ENCODE assay signal across 10 mouse cellular contexts in the genomic region with DNA sequence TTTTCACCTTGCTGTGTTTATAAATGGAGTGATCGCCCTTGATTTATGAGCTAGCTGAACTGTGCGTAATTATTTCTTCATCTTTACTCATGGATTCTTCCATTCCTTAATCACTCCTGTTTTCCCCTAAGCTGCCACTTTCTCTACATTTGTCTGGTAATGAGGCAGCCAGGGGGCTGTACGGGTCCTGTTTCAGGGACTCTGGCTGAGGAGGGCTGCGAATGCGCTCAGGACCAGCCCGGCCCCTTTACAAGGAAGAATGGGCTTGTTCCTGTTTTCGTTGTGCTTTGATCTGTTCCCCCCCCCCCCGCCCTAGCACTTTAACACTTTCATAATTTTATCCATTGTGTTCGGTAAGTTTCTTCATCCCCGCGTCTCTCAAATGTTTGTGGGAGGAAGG. TPM values are rescaled to one million over a fixed set of nuclear protein-coding genes. Genes with fewer than 3 reads are reported as not detected.
A peak's percentile ranks its signal among the peaks of the same experiment; 100 is the strongest.
DNase-seq lines count a peak whose midpoint lies in the region; ATAC-seq and TF ChIP-seq lines count a peak whose summit lies in the region.
"Had no signal": no experiment of that assay in that cellular context is flagged by ENCODE, and none has a peak within 500 bp of the region (broad histone marks: within the 10 kb centered on the region; RNA-seq: fewer than 3 reads in every experiment).

No protein-coding gene starts in this region.

- H3K9me3 ChIP-seq in kidney, embryonic 16.5 days (ENCODE audit: low read length): no peaks in the 10 kb centered on the region
- no peaks in the 10 kb centered on the region for H3K9me3 ChIP-seq in forebrain, embryonic 10.5 days
- H3K9me3 ChIP-seq in intestine, postnatal 0 days (ENCODE audit: control insufficient read depth): no peaks in the 10 kb centered on the region
- H3K9me3 ChIP-seq in neural tube, embryonic 14.5 days (ENCODE audit: control insufficient read depth, low read length): no peaks in the 10 kb centered on the region
- H3K9me3 ChIP-seq: G1E had no signal

- H3K4me2 ChIP-seq in kidney, embryonic 16.5 days (replicated peaks; ENCODE audit: low read depth, low read length): peak overlapping the region; percentile 59
- peak overlapping the region; percentile 52 for H3K4me2 ChIP-seq in intestine, postnatal 0 days (replicated peaks; ENCODE audit: low read depth)
- H3K4me2 ChIP-seq in neural tube, embryonic 14.5 days (ENCODE audit: low read depth, low read length): peak overlapping the region; percentile 20; the same call in 1 of the 2 replicates

- no peak for DNase-seq in kidney, postnatal 14 days
- DNase-seq in forebrain, embryonic 10.5 days (ENCODE audit: extremely low spot score, low spot score): no peak
- no peak for DNase-seq in cerebellum, adult 8-10 months
- DNase-seq in adrenal gland, postnatal 25 days: no peak
- DNase-seq: cerebellum, adult 9-11 months had no signal

- no peaks in the 10 kb centered on the region for H3K36me3 ChIP-seq in kidney, embryonic 16.5 days (ENCODE audit: insufficient read depth, low read length)
- H3K36me3 ChIP-seq in forebrain, embryonic 10.5 days (replicated peaks): no peaks in the 10 kb centered on the region
- H3K36me3 ChIP-seq in intestine, postnatal 0 days (ENCODE audit: control insufficient read depth, insufficient read depth): no peaks in the 10 kb centered on the region
- no peaks in the 10 kb centered on the region for H3K36me3 ChIP-seq in neural tube, embryonic 14.5 days (ENCODE audit: control insufficient read depth, insufficient read depth, low read length)
- H3K36me3 ChIP-seq: G1E had no signal

- no peak for TF ChIP-seq CTCF in intestine, postnatal 0 days (IDR thresholded peaks at IDR 0.05; ENCODE audit: low read depth)

- H3K27ac ChIP-seq in kidney, embryonic 16.5 days (ENCODE audit: low read length): no peak overlapping the region
- peak overlapping the region; percentile 72 for H3K27ac ChIP-seq in forebrain, embryonic 10.5 days
- no peak overlapping the region for H3K27ac ChIP-seq in intestine, postnatal 0 days (ENCODE audit: low read depth, low read length)
- no peak overlapping the region for H3K27ac ChIP-seq in neural tube, embryonic 14.5 days (ENCODE audit: low read depth, low read length)

- no peak for ATAC-seq in kidney, embryonic 16.5 days (ENCODE audit: low FRiP score, low TSS enrichment)
- no peak for ATAC-seq in intestine, postnatal 0 days
- no peak for ATAC-seq in neural tube, embryonic 14.5 days (ENCODE audit: low read depth)
- no peak for ATAC-seq in CD4-positive, CD25-positive, alpha-beta regulatory T cell, adult 4 months

- 3% methylated on average over 11 of the region's 11 CpGs for WGBS in kidney, embryonic 16.5 days
- 23% methylated on average over 11 of the region's 11 CpGs for WGBS in forebrain, embryonic 10.5 days
- WGBS in intestine, postnatal 0 days: 17% methylated on average over 11 of the region's 11 CpGs
- 12% methylated on average over 11 of the region's 11 CpGs for WGBS in neural tube, embryonic 14.5 days

- H3K27me3 ChIP-seq in kidney, embryonic 16.5 days (ENCODE audit: insufficient read depth, low read length): no peaks in the 10 kb centered on the region
- peaks cover 6% of the 10 kb centered on the region for H3K27me3 ChIP-seq in forebrain, embryonic 10.5 days (ENCODE audit: poor library complexity, severe bottlenecking)
- no peaks in the 10 kb centered on the region for H3K27me3 ChIP-seq in intestine, postnatal 0 days (replicated peaks; ENCODE audit: control insufficient read depth, insufficient read depth, low read length)
- no peaks in the 10 kb centered on the region for H3K27me3 ChIP-seq in neural tube, embryonic 14.5 days (ENCODE audit: control insufficient read depth, insufficient read depth, low read length)

- peaks cover 9% of the 10 kb centered on the region; the same call in 1 of the 2 replicates for H3K4me1 ChIP-seq in kidney, embryonic 16.5 days (ENCODE audit: insufficient read depth, low read length)
- peaks cover 20% of the 10 kb centered on the region for H3K4me1 ChIP-seq in forebrain, embryonic 10.5 days
- no peaks in the 10 kb centered on the region for H3K4me1 ChIP-seq in intestine, postnatal 0 days (replicated peaks; ENCODE audit: control insufficient read depth, insufficient read depth, low read length)
- H3K4me1 ChIP-seq in neural tube, embryonic 14.5 days (ENCODE audit: control insufficient read depth, insufficient read depth, low read length): no peaks in the 10 kb centered on the region

- 0 out of 2 replicates have a peak overlapping the region, but pooled peaks have one; percentile 5 for H3K9ac ChIP-seq in kidney, embryonic 16.5 days (replicated peaks; ENCODE audit: low read length)
- H3K9ac ChIP-seq in intestine, postnatal 0 days (ENCODE audit: low read depth, low read length): no peak overlapping the region
- H3K9ac ChIP-seq in neural tube, embryonic 14.5 days (replicated peaks; ENCODE audit: low read depth, low read length): no peak overlapping the region

- peak overlapping the region; percentile 34 for H3K4me3 ChIP-seq in kidney, embryonic 16.5 days (ENCODE audit: low read length)
- H3K4me3 ChIP-seq in forebrain, embryonic 10.5 days: peak overlapping the region; percentile 33
- peak overlapping the region; percentile 18; the same call in 1 of the 2 replicates for H3K4me3 ChIP-seq in intestine, postnatal 0 days (ENCODE audit: low read depth, low read length)
- H3K4me3 ChIP-seq in neural tube, embryonic 14.5 days (ENCODE audit: low read depth, low read length): no peak overlapping the region

RNA-seq across cellular contexts. Expression of a gene that starts 48.2 kb away (rescaled TPM):
- polyA plus RNA-seq in kidney, embryonic 16.5 days (2015; fragmentation: Nextera tagmentation; extraction: Ambion mirVana): 25.2 and 33.8 TPM in 2 replicates
- polyA plus RNA-seq in forebrain, embryonic 10.5 days (2016; fragmentation: Nextera tagmentation; extraction: Ambion mirVana): 38.3 and 42.7 TPM in 2 replicates
- 7.4 and 8.0 TPM in 2 replicates for polyA plus RNA-seq in intestine, postnatal 0 days (2015; fragmentation: Nextera tagmentation; extraction: Ambion mirVana)
- polyA plus RNA-seq in neural tube, embryonic 14.5 days (2014; fragmentation: Nextera tagmentation; extraction: Ambion mirVana): 35.5 and 39.9 TPM in 2 replicates
- 91.3 and 95.3 TPM in 2 replicates for total RNA-seq in adrenal gland, postnatal 25 days (2021)
- 10 to 100 TPM; 76.1 to 88.7 TPM for polyA plus RNA-seq in CD4-positive, CD25-positive, alpha-beta regulatory T cell, adult 4 months (2017; shearing (Covaris generic))
